Mouse (Mus musculus) forebrain, embryonic 12.5 days (tissue): ENCODE measurements at regions not wholly inside any gene's neighbourhood (a gene's known extent, or its start where the extent isn't known, plus 50 kb on each side); places are given as distances from the start of the nearest gene placed in this dataset.
A peak's percentile ranks its signal among the peaks of the same experiment; 100 is the strongest.
"Not testable (repeated sequence)": the region's sequence is repeated elsewhere in the genome, so short reads cannot be mapped to it uniquely, and the experiment has no call there.

Experiments used
- ATAC-seq: fragments of 200-750 bp; cut with Nextera tagmentation; 2 replicates; pipeline ENCODE4 v1.8.0; 2017; ENCODE audit warnings: moderate TSS enrichment; ENCODE audit not compliant: low FRiP score
- H3K27ac ChIP-seq: fragments of 300-500 bp; sonication (generic); 2 replicates; pipeline ENCODE4 v1.5.1; 2016; ENCODE audit warnings: mild to moderate bottlenecking
- H3K27me3 ChIP-seq: fragments of 300-500 bp; sonication (generic); 2 replicates; pipeline ENCODE4 v1.6.1; 2016; ENCODE audit warnings: mild to moderate bottlenecking
- H3K36me3 ChIP-seq: fragments of 300-500 bp; sonication (generic); replicated peaks from 2 replicates; pipeline ENCODE4 v1.6.1; 2016; ENCODE audit warnings: mild to moderate bottlenecking
- H3K4me1 ChIP-seq: fragments of 300-500 bp; sonication (generic); 2 replicates; pipeline ENCODE4 v1.6.1; 2016
- H3K4me2 ChIP-seq: fragments of 300-500 bp; sonication (generic); 2 replicates; pipeline ENCODE4 v1.6.1; 2016; ENCODE audit warnings: mild to moderate bottlenecking, moderate library complexity
- H3K4me3 ChIP-seq: fragments of 300-500 bp; sonication (generic); replicated peaks from 2 replicates; pipeline ENCODE4 v1.5.1; 2016; ENCODE audit warnings: mild to moderate bottlenecking
- H3K9ac ChIP-seq: fragments of 300-500 bp; sonication (generic); 2 replicates; pipeline ENCODE4 v1.6.1; 2016; ENCODE audit warnings: mild to moderate bottlenecking
- H3K9me3 ChIP-seq: fragments of 300-500 bp; sonication (generic); 2 replicates; pipeline ENCODE4 v1.6.1; 2016
- WGBS: fragments of 180-500 bp; shearing (Covaris S2); methylation state at CpG from one replicate; pipeline ENCODE4 v1.1.7; 2016; 5-methylcytosine and 5-hydroxymethylcytosine counted together

- Histone ChIP-seq H3K4me2 (no peak overlapping the region), H3K4me3 (no peak overlapping the region), H3K27ac (no peak overlapping the region), H3K36me3 (no peaks in the 10 kb centered on the region), H3K9ac (no peak overlapping the region), H3K9me3 (no peaks in the 10 kb centered on the region), H3K4me1 (peaks cover 22% of the 10 kb centered on the region), H3K27me3 (no peaks in the 10 kb centered on the region)
- no peak for ATAC-seq
- WGBS: 77% methylated on average over 2 of the region's 2 CpGs
Measured at GRCm38 (mm10) chr7:73604597-73604996, 63.0 kb upstream of the Chd2 start.

- Histone ChIP-seq H3K4me3 (no peak overlapping the region), H3K27ac (no peak overlapping the region), H3K4me1 (peaks cover 15% of the 10 kb centered on the region), H3K9me3 (no peaks in the 10 kb centered on the region), H3K4me2 (no peak overlapping the region), H3K9ac (no peak overlapping the region), H3K36me3 (no peaks in the 10 kb centered on the region), H3K27me3 (no peaks in the 10 kb centered on the region)
- WGBS: 59% methylated on average over 4 of the region's 4 CpGs
- no peak for ATAC-seq
Measured at GRCm38 (mm10) chr7:73602815-73603551, 61.4 kb upstream of the Chd2 start.

- Histone ChIP-seq H3K4me1 (peaks cover 23% of the 10 kb centered on the region), H3K36me3 (no peaks in the 10 kb centered on the region), H3K4me3 (no peak overlapping the region), H3K27ac (no peak overlapping the region), H3K9ac (no peak overlapping the region), H3K9me3 (no peaks in the 10 kb centered on the region), H3K4me2 (no peak overlapping the region), H3K27me3 (no peaks in the 10 kb centered on the region)
- 81% methylated on average over 2 of the region's 2 CpGs for WGBS
- no peak for ATAC-seq
Measured at GRCm38 (mm10) chr7:73601336-73601735, 59.7 kb upstream of the Chd2 start.

- no peak overlapping the region for H3K4me3 ChIP-seq
- H3K9me3 ChIP-seq: no peaks in the 10 kb centered on the region
- WGBS: 92% methylated on average over 1 of the region's 1 CpGs
- ATAC-seq: no peak
- H3K27me3 ChIP-seq: no peaks in the 10 kb centered on the region
- H3K4me2 ChIP-seq: no peak overlapping the region
- no peak overlapping the region for H3K27ac ChIP-seq
- H3K36me3 ChIP-seq: no peaks in the 10 kb centered on the region
- no peak overlapping the region for H3K9ac ChIP-seq
- H3K4me1 ChIP-seq: peaks cover 27% of the 10 kb centered on the region
Measured at GRCm38 (mm10) chr7:73600776-73601175, 59.1 kb upstream of the Chd2 start.

GRCm38 (mm10) chr7:73600003-73600385 lies 58.4 kb upstream of the Chd2 start:
- not testable (repeated sequence) for H3K27me3 ChIP-seq, H3K27ac ChIP-seq, H3K4me2 ChIP-seq, H3K4me3 ChIP-seq, H3K9me3 ChIP-seq, H3K9ac ChIP-seq, H3K36me3 ChIP-seq, ATAC-seq
- peaks cover 30% of the 10 kb centered on the region for H3K4me1 ChIP-seq
- 78% methylated on average over 3 of the region's 3 CpGs for WGBS

- Histone ChIP-seq H3K9me3 (no peaks in the 10 kb centered on the region), H3K4me1 (peaks cover 31% of the 10 kb centered on the region), H3K27me3 (no peaks in the 10 kb centered on the region), H3K27ac (no peak overlapping the region), H3K9ac (no peak overlapping the region), H3K36me3 (no peaks in the 10 kb centered on the region), H3K4me2 (no peak overlapping the region), H3K4me3 (no peak overlapping the region)
- 96% methylated on average over 9 of the region's 9 CpGs for WGBS
- ATAC-seq: no peak
Measured at GRCm38 (mm10) chr7:73599354-73600002, 57.8 kb upstream of the Chd2 start.

GRCm38 (mm10) chr7:73597968-73598367 lies 56.3 kb upstream of the Chd2 start:
- Histone ChIP-seq H3K4me3 (no peak overlapping the region), H3K27ac (no peak overlapping the region), H3K27me3 (no peaks in the 10 kb centered on the region), H3K9ac (no peak overlapping the region), H3K36me3 (no peaks in the 10 kb centered on the region), H3K9me3 (no peaks in the 10 kb centered on the region), H3K4me1 (peaks cover 42% of the 10 kb centered on the region), H3K4me2 (no peak overlapping the region)
- ATAC-seq: no peak
- WGBS: 87% methylated on average over 5 of the region's 5 CpGs

- no peaks in the 10 kb centered on the region for H3K36me3 ChIP-seq
- H3K9ac ChIP-seq: no peak overlapping the region
- H3K4me3 ChIP-seq: no peak overlapping the region
- 54% methylated on average over 11 of the region's 11 CpGs for WGBS
- no peak for ATAC-seq
- peak overlapping the region; percentile 94 for H3K27ac ChIP-seq
- no peak overlapping the region for H3K4me2 ChIP-seq
- peaks cover 42% of the 10 kb centered on the region for H3K4me1 ChIP-seq
- H3K9me3 ChIP-seq: no peaks in the 10 kb centered on the region
- H3K27me3 ChIP-seq: no peaks in the 10 kb centered on the region
Measured at GRCm38 (mm10) chr7:73596866-73597840, 55.5 kb upstream of the Chd2 start.

- no peak overlapping the region for H3K4me3 ChIP-seq
- ATAC-seq: no peak
- H3K9ac ChIP-seq: no peak overlapping the region
- H3K27ac ChIP-seq: peak overlapping the region; percentile 94
- no peaks in the 10 kb centered on the region for H3K27me3 ChIP-seq
- H3K36me3 ChIP-seq: no peaks in the 10 kb centered on the region
- H3K4me1 ChIP-seq: peaks cover 42% of the 10 kb centered on the region
- H3K4me2 ChIP-seq: no peak overlapping the region
- no peaks in the 10 kb centered on the region for H3K9me3 ChIP-seq
- WGBS: 50% methylated on average over 2 of the region's 2 CpGs
Measured at GRCm38 (mm10) chr7:73596415-73596814, 54.8 kb upstream of the Chd2 start.

GRCm38 (mm10) chr7:73595860-73596259 lies 54.2 kb upstream of the Chd2 start:
- Histone ChIP-seq H3K4me3 (no peak overlapping the region), H3K4me1 (peaks cover 42% of the 10 kb centered on the region), H3K9ac (no peak overlapping the region), H3K9me3 (no peaks in the 10 kb centered on the region), H3K4me2 (peak overlapping the region; percentile 53), H3K36me3 (no peaks in the 10 kb centered on the region), H3K27ac (peak overlapping the region; percentile 94), H3K27me3 (no peaks in the 10 kb centered on the region)
- no peak for ATAC-seq
- WGBS: 42% methylated on average over 9 of the region's 9 CpGs

- 3% methylated on average over 23 of the region's 23 CpGs for WGBS
- ATAC-seq: peak; percentile 98
Measured at GRCm38 (mm10) chr7:73595140-73595825, 53.7 kb upstream of the Chd2 start.

More at GRCm38 (mm10) chr7:73595140-73595825, 53.7 kb upstream of the Chd2 start:
- Histone ChIP-seq H3K9me3 (no peaks in the 10 kb centered on the region), H3K27ac (peak overlapping the region; percentile 94), H3K9ac (peak overlapping the region; percentile 29), H3K4me1 (peaks cover 42% of the 10 kb centered on the region), H3K4me2 (peak overlapping the region; percentile 53), H3K27me3 (no peaks in the 10 kb centered on the region), H3K36me3 (no peaks in the 10 kb centered on the region), H3K4me3 (peak overlapping the region; percentile 24)
